Mouse (Mus musculus) hindbrain, embryonic 16.5 days (tissue): ENCODE data around the gene Npcd. TPM values are rescaled to one million over a fixed set of nuclear protein-coding genes. Genes with fewer than 3 reads are reported as not detected.

Experiments
- ATAC-seq: fragments of 200-750 bp; cut with Nextera tagmentation; 2 replicates; pipeline ENCODE4 v1.8.0; 2017; ENCODE audit warnings: moderate TSS enrichment, moderate library complexity
- H3K27ac ChIP-seq: fragments of 300-500 bp; sonication (generic); 2 replicates; pipeline ENCODE4 v1.5.1; 2014; ENCODE audit warnings: low read depth, mild to moderate bottlenecking, control low read depth, low read length, moderate library complexity
- H3K27me3 ChIP-seq: fragments of 300-500 bp; sonication (generic); replicated peaks from 2 replicates; pipeline ENCODE4 v1.6.1; 2014; ENCODE audit warnings: low read length; ENCODE audit not compliant: control insufficient read depth, insufficient read depth
- H3K36me3 ChIP-seq: fragments of 300-500 bp; sonication (generic); 2 replicates; pipeline ENCODE4 v1.6.1; 2014; ENCODE audit warnings: mild to moderate bottlenecking, low read length, moderate library complexity, mixed read lengths; ENCODE audit not compliant: control insufficient read depth, insufficient read depth
- H3K4me1 ChIP-seq: fragments of 300-500 bp; sonication (generic); 2 replicates; pipeline ENCODE4 v1.6.1; 2014; ENCODE audit warnings: low read depth, low read length; ENCODE audit not compliant: control insufficient read depth, insufficient read depth
- H3K4me2 ChIP-seq: fragments of 300-500 bp; sonication (generic); 2 replicates; pipeline ENCODE4 v1.6.1; 2014; ENCODE audit warnings: mild to moderate bottlenecking, low read length, control low read depth, moderate library complexity
- H3K4me3 ChIP-seq: fragments of 300-500 bp; sonication (generic); 2 replicates; pipeline ENCODE4 v1.5.1; 2014; ENCODE audit warnings: mild to moderate bottlenecking, low read length, control low read depth, moderate library complexity
- H3K9ac ChIP-seq: fragments of 300-500 bp; sonication (generic); 2 replicates; pipeline ENCODE4 v1.6.1; 2014; ENCODE audit warnings: low read depth, mild to moderate bottlenecking, control low read depth, low read length, moderate library complexity
- H3K9me3 ChIP-seq: fragments of 300-500 bp; sonication (generic); 2 replicates; pipeline ENCODE4 v1.6.1; 2014; ENCODE audit warnings: mild to moderate bottlenecking, low read length, moderate library complexity; ENCODE audit not compliant: control insufficient read depth
- WGBS: fragments of 180-500 bp; shearing (Covaris S2); extraction: QIAGEN DNeasy Blood & Tissue Kit; methylation state at CpG from one replicate; pipeline ENCODE4 v1.1.7; 2014; 5-methylcytosine and 5-hydroxymethylcytosine counted together
- polyA plus RNA-seq: library from polyadenylated mRNA; unstranded; fragments of >200 nt; fragmentation: Nextera tagmentation; extraction: Ambion mirVana; gene quantifications from 2 replicates; pipeline ENCODE4 v1.2.1, GENCODE M21; 2015

Npcd gene
- polyA plus RNA-seq, 1 experiment from 2014 or later = 0.41 TPM

- 54% methylated on average over 8 of the region's 8 CpGs for WGBS
- H3K4me1 ChIP-seq = peaks cover 3% of the 10 kb centered on the region; the same call in 1 of the 2 replicates
- no peak for ATAC-seq
These were observed 43.9 kb downstream of the Npcd start for GRCm38 (mm10) chr15:79790111-79790510.

GRCm38 (mm10) chr15:79787815-79788214 lies 46.2 kb downstream of the Npcd start:
- WGBS = 34% methylated on average over 8 of the region's 8 CpGs

More at GRCm38 (mm10) chr15:79790111-79790510, 43.9 kb downstream of the Npcd start:
- H3K4me2 ChIP-seq = no peak overlapping the region
- no peak overlapping the region for H3K4me3 ChIP-seq
- no peak overlapping the region for H3K9ac ChIP-seq
- no peaks in the 10 kb centered on the region for H3K27me3 ChIP-seq
- H3K36me3 ChIP-seq = peaks cover 4% of the 10 kb centered on the region
- no peak overlapping the region for H3K27ac ChIP-seq
- H3K9me3 ChIP-seq = no peaks in the 10 kb centered on the region

GRCm38 (mm10) chr15:79785056-79785455 lies 49.0 kb downstream of the Npcd start:
- 74% methylated on average over 1 of the region's 1 CpGs for WGBS
- Histone ChIP-seq H3K4me3 (no peak overlapping the region), H3K36me3 (peaks cover 4% of the 10 kb centered on the region; the same call in 1 of the 2 replicates), H3K4me1 (peaks cover 3% of the 10 kb centered on the region; the same call in 1 of the 2 replicates), H3K27ac (no peak overlapping the region), H3K9ac (no peak overlapping the region), H3K4me2 (no peak overlapping the region), H3K9me3 (no peaks in the 10 kb centered on the region), H3K27me3 (no peaks in the 10 kb centered on the region)
- no peak for ATAC-seq

More at GRCm38 (mm10) chr15:79787815-79788214, 46.2 kb downstream of the Npcd start:
- ATAC-seq = 0 out of 2 replicates have a peak, but pooled peaks have one; percentile 26
- H3K4me3 ChIP-seq = no peak overlapping the region
- H3K27ac ChIP-seq = peak overlapping the region; percentile 34; the same call in 1 of the 2 replicates
- H3K27me3 ChIP-seq = no peaks in the 10 kb centered on the region
- H3K4me1 ChIP-seq = peaks cover 3% of the 10 kb centered on the region; the same call in 1 of the 2 replicates
- no peak overlapping the region; the same call in 1 of the 2 replicates for H3K9ac ChIP-seq
- H3K4me2 ChIP-seq = no peak overlapping the region
- H3K9me3 ChIP-seq = no peaks in the 10 kb centered on the region
- peaks cover 4% of the 10 kb centered on the region for H3K36me3 ChIP-seq

GRCm38 (mm10) chr15:79777749-79778148 lies 56.3 kb downstream of the Npcd start, which contains the start of gene Dnal4:
Gene Dnal4 (minus strand): TSS chr15:79777849.
- H3K4me1 ChIP-seq = peaks cover 9% of the 10 kb centered on the region
- H3K36me3 ChIP-seq = no peaks in the 10 kb centered on the region
- H3K4me3 ChIP-seq = no peak within 1 kb of the TSS
- no peak for ATAC-seq
- no peaks in the 10 kb centered on the region for H3K9me3 ChIP-seq
- H3K9ac ChIP-seq = no peak within 1 kb of the TSS
- H3K27me3 ChIP-seq = no peaks in the 10 kb centered on the region
- H3K27ac ChIP-seq = no peak within 1 kb of the TSS
- no peak within 1 kb of the TSS for H3K4me2 ChIP-seq

- no peak overlapping the region for H3K9ac ChIP-seq
- H3K4me2 ChIP-seq = no peak overlapping the region
- H3K9me3 ChIP-seq = no peaks in the 10 kb centered on the region
- H3K4me1 ChIP-seq = peaks cover 14% of the 10 kb centered on the region
- H3K27me3 ChIP-seq = no peaks in the 10 kb centered on the region
- ATAC-seq = no peak
- WGBS = 69% methylated on average over 7 of the region's 7 CpGs
- H3K36me3 ChIP-seq = no peaks in the 10 kb centered on the region
- H3K27ac ChIP-seq = no peak overlapping the region
- no peak overlapping the region for H3K4me3 ChIP-seq
These were observed 58.4 kb downstream of the Npcd start for GRCm38 (mm10) chr15:79775662-79776061.

GRCm38 (mm10) chr15:79774117-79775027 lies 59.7 kb downstream of the Npcd start:
- Histone ChIP-seq H3K4me3 (peak overlapping the region; percentile 88), H3K36me3 (no peaks in the 10 kb centered on the region), H3K27ac (peak overlapping the region; percentile 83), H3K9ac (peak overlapping the region; percentile 84), H3K4me1 (peaks cover 14% of the 10 kb centered on the region), H3K9me3 (no peaks in the 10 kb centered on the region), H3K4me2 (peak overlapping the region; percentile 83), H3K27me3 (no peaks in the 10 kb centered on the region)
- ATAC-seq = peak; percentile 99
- under 1% methylated on average over 50 of the region's 50 CpGs for WGBS

- H3K4me2 ChIP-seq = no peak overlapping the region
- no peak overlapping the region for H3K27ac ChIP-seq
- no peak overlapping the region for H3K4me3 ChIP-seq
- no peaks in the 10 kb centered on the region for H3K36me3 ChIP-seq
- ATAC-seq = no peak
- H3K4me1 ChIP-seq = peaks cover 19% of the 10 kb centered on the region
- H3K27me3 ChIP-seq = no peaks in the 10 kb centered on the region
- no peak overlapping the region for H3K9ac ChIP-seq
- WGBS = 68% methylated on average over 21 of the region's 21 CpGs
- H3K9me3 ChIP-seq = no peaks in the 10 kb centered on the region
These were observed 63.3 kb downstream of the Npcd start for GRCm38 (mm10) chr15:79770629-79771240.

GRCm38 (mm10) chr15:79768302-79768701 lies 65.7 kb downstream of the Npcd start:
- Histone ChIP-seq H3K4me1 (peaks cover 13% of the 10 kb centered on the region), H3K27me3 (no peaks in the 10 kb centered on the region), H3K4me2 (no peak overlapping the region), H3K27ac (no peak overlapping the region), H3K36me3 (no peaks in the 10 kb centered on the region), H3K9me3 (no peaks in the 10 kb centered on the region), H3K4me3 (no peak overlapping the region), H3K9ac (no peak overlapping the region)
- no peak for ATAC-seq
- WGBS = 57% methylated on average over 6 of the region's 6 CpGs
